Comparison of ENCODE assay signal across 10 mouse cellular contexts in the genomic region with DNA sequence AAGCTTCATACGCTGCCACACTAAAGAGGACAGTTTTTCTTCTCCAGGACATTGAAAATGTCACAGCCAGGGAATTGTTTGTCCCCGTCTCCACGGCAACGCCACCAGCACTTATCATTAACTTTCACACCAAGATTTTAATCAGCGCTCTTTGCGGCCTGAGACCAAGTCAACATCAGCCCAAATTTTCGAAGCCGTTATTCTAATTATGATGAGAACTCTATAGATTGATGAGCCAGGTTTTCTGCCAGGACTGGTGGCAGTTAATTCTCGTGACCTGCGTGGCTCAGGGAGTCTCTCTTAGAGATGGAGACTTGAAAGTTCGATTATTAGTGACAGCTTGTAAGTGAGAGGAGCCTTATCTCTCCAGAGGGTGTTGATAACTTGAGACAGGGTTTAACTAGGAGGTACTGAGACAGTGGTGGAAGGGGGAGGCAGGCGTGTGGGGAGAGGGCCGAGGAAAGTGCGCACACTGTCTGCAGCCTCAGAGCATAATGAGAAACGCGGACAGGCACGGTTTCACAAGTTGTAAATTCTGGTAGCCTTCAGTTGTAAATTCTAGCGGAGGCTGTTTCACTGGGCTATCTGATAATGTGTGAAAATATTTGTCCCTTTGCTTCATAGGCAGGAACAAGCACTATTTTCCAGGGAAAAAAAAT.
DNase-seq lines count a peak whose midpoint lies in the region; ATAC-seq and TF ChIP-seq lines count a peak whose summit lies in the region.
"Had no signal": no experiment of that assay in that cellular context is flagged by ENCODE, and none has a peak within 500 bp of the region (broad histone marks: within the 10 kb centered on the region; RNA-seq: fewer than 3 reads in every experiment).

No protein-coding gene starts in this region.

- peak overlapping the region; percentile 4; the same call in 1 of the 2 replicates for H3K4me2 ChIP-seq in heart, postnatal 0 days (ENCODE audit: low read depth, low read length)
- H3K4me2 ChIP-seq in embryonic facial prominence, embryonic 15.5 days (replicated peaks): no peak overlapping the region
- peak overlapping the region; percentile 29 for H3K4me2 ChIP-seq in kidney, postnatal 0 days (ENCODE audit: low read length)
- peak overlapping the region; percentile 36 for H3K4me2 ChIP-seq in neural tube, embryonic 12.5 days (replicated peaks)
- no peak overlapping the region for H3K4me2 ChIP-seq in intestine, embryonic 16.5 days (ENCODE audit: low read depth, low read length)

- no peak for TF ChIP-seq CTCF in heart, postnatal 0 days (IDR thresholded peaks at IDR 0.05; ENCODE audit: low read depth)
- no peak for TF ChIP-seq CTCF in kidney, postnatal 0 days (IDR thresholded peaks at IDR 0.05; ENCODE audit: low read depth)

- H3K4me1 ChIP-seq in heart, postnatal 0 days (ENCODE audit: control insufficient read depth, insufficient read depth): no peaks in the 10 kb centered on the region
- H3K4me1 ChIP-seq in embryonic facial prominence, embryonic 15.5 days: peaks cover 15% of the 10 kb centered on the region
- peaks cover 6% of the 10 kb centered on the region; the same call in 1 of the 2 replicates for H3K4me1 ChIP-seq in kidney, postnatal 0 days (replicated peaks; ENCODE audit: insufficient read depth, low read length)
- peaks cover 29% of the 10 kb centered on the region for H3K4me1 ChIP-seq in neural tube, embryonic 12.5 days
- no peaks in the 10 kb centered on the region for H3K4me1 ChIP-seq in intestine, embryonic 16.5 days (ENCODE audit: control insufficient read depth, insufficient read depth, low read length)

- no peak overlapping the region; the same call in 1 of the 2 replicates for H3K9ac ChIP-seq in heart, postnatal 0 days (replicated peaks; ENCODE audit: low read depth, low read length)
- H3K9ac ChIP-seq in embryonic facial prominence, embryonic 15.5 days: no peak overlapping the region
- no peak overlapping the region for H3K9ac ChIP-seq in kidney, postnatal 0 days (ENCODE audit: low read depth, low read length)
- H3K9ac ChIP-seq in neural tube, embryonic 12.5 days: no peak overlapping the region
- no peak overlapping the region for H3K9ac ChIP-seq in intestine, embryonic 16.5 days (ENCODE audit: low read depth, low read length)

- no peak for TF ChIP-seq EP300 in heart, postnatal 0 days (IDR thresholded peaks at IDR 0.05; ENCODE audit: low read depth)

- no peaks in the 10 kb centered on the region for H3K27me3 ChIP-seq in heart, postnatal 0 days (ENCODE audit: control insufficient read depth, insufficient read depth, low read length)
- no peaks in the 10 kb centered on the region for H3K27me3 ChIP-seq in embryonic facial prominence, embryonic 15.5 days
- H3K27me3 ChIP-seq in kidney, postnatal 0 days (ENCODE audit: insufficient read depth, low read length): no peaks in the 10 kb centered on the region
- no peaks in the 10 kb centered on the region; the same call in 1 of the 2 replicates for H3K27me3 ChIP-seq in neural tube, embryonic 12.5 days (replicated peaks)
- no peaks in the 10 kb centered on the region for H3K27me3 ChIP-seq in intestine, embryonic 16.5 days (replicated peaks; ENCODE audit: control insufficient read depth, insufficient read depth, low read length)

- 19% methylated on average over 18 of the region's 18 CpGs for WGBS in heart, postnatal 0 days
- 50% methylated on average over 18 of the region's 18 CpGs for WGBS in embryonic facial prominence, embryonic 15.5 days
- WGBS in kidney, postnatal 0 days: 20% methylated on average over 18 of the region's 18 CpGs
- 9% methylated on average over 18 of the region's 18 CpGs for WGBS in neural tube, embryonic 12.5 days
- 35% methylated on average over 18 of the region's 18 CpGs for WGBS in intestine, embryonic 16.5 days

- no peak for DNase-seq in heart, postnatal 0 days (ENCODE audit: low spot score)
- no peak for DNase-seq in heart, postnatal 25 days (ENCODE audit: low spot score)
- DNase-seq in kidney, postnatal 0 days (ENCODE audit: low spot score): peak; percentile 75
- no peak for DNase-seq in cerebellum, postnatal 36 days
- no peak for DNase-seq in frontal cortex, adult 2 months (ENCODE audit: extremely low spot score in 1 of 2, low spot score in 1 of 2)
- DNase-seq: adrenal gland, postnatal 25 days; lung, postnatal 14 days had no signal

- no peak for ATAC-seq in heart, postnatal 0 days (ENCODE audit: insufficient read depth, low read depth)
- ATAC-seq in embryonic facial prominence, embryonic 15.5 days (ENCODE audit: insufficient number of reproducible peaks, low FRiP score, low TSS enrichment, low read depth): no peak
- no peak for ATAC-seq in kidney, postnatal 0 days (replicated peaks; ENCODE audit: low FRiP score, low read depth)
- ATAC-seq in neural tube, embryonic 12.5 days (ENCODE audit: low FRiP score, low read depth): peak; percentile 65; the same call in 1 of the 2 replicates
- no peak for ATAC-seq in intestine, embryonic 16.5 days

- H3K9me3 ChIP-seq in heart, postnatal 0 days (replicated peaks; ENCODE audit: control insufficient read depth, low read length): no peaks in the 10 kb centered on the region
- H3K9me3 ChIP-seq in embryonic facial prominence, embryonic 15.5 days (replicated peaks): no peaks in the 10 kb centered on the region
- H3K9me3 ChIP-seq in kidney, postnatal 0 days (replicated peaks; ENCODE audit: low read length): no peaks in the 10 kb centered on the region
- H3K9me3 ChIP-seq in neural tube, embryonic 12.5 days: no peaks in the 10 kb centered on the region
- H3K9me3 ChIP-seq in intestine, embryonic 16.5 days (ENCODE audit: control insufficient read depth, low read length): no peaks in the 10 kb centered on the region

- no peaks in the 10 kb centered on the region for H3K36me3 ChIP-seq in heart, postnatal 0 days (replicated peaks; ENCODE audit: control insufficient read depth, insufficient read depth, low read length)
- H3K36me3 ChIP-seq in embryonic facial prominence, embryonic 15.5 days: no peaks in the 10 kb centered on the region
- no peaks in the 10 kb centered on the region for H3K36me3 ChIP-seq in kidney, postnatal 0 days (ENCODE audit: insufficient read depth, low read length)
- no peaks in the 10 kb centered on the region for H3K36me3 ChIP-seq in neural tube, embryonic 12.5 days
- no peaks in the 10 kb centered on the region for H3K36me3 ChIP-seq in intestine, embryonic 16.5 days (ENCODE audit: control insufficient read depth, insufficient read depth, low read length)

- intact Hi-C loops in heart, postnatal 25 days (cut with DNase I): no loop called here

- no peak overlapping the region for H3K27ac ChIP-seq in heart, postnatal 0 days (ENCODE audit: low read depth)
- 0 out of 2 replicates have a peak overlapping the region, but pooled peaks have one; percentile 7 for H3K27ac ChIP-seq in embryonic facial prominence, embryonic 15.5 days (replicated peaks)
- H3K27ac ChIP-seq in kidney, postnatal 0 days: no peak overlapping the region
- H3K27ac ChIP-seq in neural tube, embryonic 12.5 days: no peak overlapping the region
- no peak overlapping the region for H3K27ac ChIP-seq in intestine, embryonic 16.5 days (ENCODE audit: low read length)

- H3K4me3 ChIP-seq in heart, postnatal 0 days (ENCODE audit: low read depth, low read length): no peak overlapping the region
- no peak overlapping the region for H3K4me3 ChIP-seq in embryonic facial prominence, embryonic 15.5 days (replicated peaks)
- H3K4me3 ChIP-seq in kidney, postnatal 0 days (replicated peaks; ENCODE audit: low read depth, low read length): no peak overlapping the region
- H3K4me3 ChIP-seq in neural tube, embryonic 12.5 days: no peak overlapping the region
- H3K4me3 ChIP-seq in intestine, embryonic 16.5 days (ENCODE audit: low read length): no peak overlapping the region

Comparison
In these comparisons a context has a peak if more than half of its experiments do, and no peak if none do; other contexts are left out.
1. H3K4me2 ChIP-seq: peak in heart, postnatal 0 days (single experiment), kidney, postnatal 0 days (single experiment) and neural tube, embryonic 12.5 days (single experiment); none in embryonic facial prominence, embryonic 15.5 days (single experiment) and intestine, embryonic 16.5 days (single experiment).